Mouse (Mus musculus): ENCODE measurements around the gene Chd3.

- TF ChIP-seq CTCF (IDR thresholded peaks at IDR 0.05; ENCODE audit: low read depth, low read length): no peak
- no peak for TF ChIP-seq TAL1 (conservative IDR thresholded peaks at IDR 0.05; ENCODE audit: low read depth, low read length)
- TF ChIP-seq GATA1 (IDR thresholded peaks at IDR 0.05; ENCODE audit: borderline replicate concordance, low read length): no peak
- TF ChIP-seq POLR2AphosphoS5 (IDR thresholded peaks at IDR 0.05; ENCODE audit: insufficient replicate concordance, low read depth, low read length): no peak; the same call in 1 of the 2 replicates
- no peak for TF ChIP-seq GATA2 (IDR thresholded peaks at IDR 0.05; ENCODE audit: borderline replicate concordance, low read depth, low read length)
These were observed 48.5 kb upstream of the Chd3 start for GRCm38 (mm10) chr11:69417449-69418384.
